Mouse (Mus musculus): ENCODE data around the gene Nell2.

DNA sequence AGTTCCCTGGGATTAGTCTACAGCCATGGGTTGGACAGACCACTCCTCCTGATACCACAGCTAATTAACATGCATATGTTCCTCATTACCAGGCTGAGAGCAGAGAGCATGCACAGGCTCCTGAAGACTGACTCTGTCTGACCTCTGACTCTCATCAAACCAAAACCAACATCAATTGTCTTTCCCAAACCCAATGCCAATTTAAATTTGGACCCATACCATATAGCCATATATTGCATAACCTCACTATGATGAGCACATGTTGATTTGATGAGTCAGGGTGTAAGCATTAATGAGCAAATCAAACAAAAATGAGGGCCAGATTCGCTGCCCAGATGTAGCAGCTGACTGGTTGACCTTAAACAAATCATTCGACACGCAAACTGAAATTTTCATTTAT lies 51.9 kb downstream of the Nell2 start:
- no peak for TF ChIP-seq CTCF (conservative IDR thresholded peaks at IDR 0.05 in 1 of 2, IDR thresholded peaks at IDR 0.05 in 1 of 2; ENCODE audit: low read depth in 2 of 2, low read length in 2 of 2)
- no peak for TF ChIP-seq ELF1 (IDR thresholded peaks at IDR 0.05; ENCODE audit: low read depth, low read length)
- TF ChIP-seq ETS1 (conservative IDR thresholded peaks at IDR 0.05; ENCODE audit: low read depth, low read length), result no peak
- TF ChIP-seq POLR2A (IDR thresholded peaks at IDR 0.05; ENCODE audit: low read depth, low read length), result no peak
- no peak for TF ChIP-seq TBP (conservative IDR thresholded peaks at IDR 0.05; ENCODE audit: low read depth, low read length)
- no peak for TF ChIP-seq ZNF384 (IDR thresholded peaks at IDR 0.05; ENCODE audit: low read depth, low read length)
- TF ChIP-seq MAX (IDR thresholded peaks at IDR 0.05; ENCODE audit: low read length), result no peak
- no peak for TF ChIP-seq TCF12 (IDR thresholded peaks at IDR 0.05; ENCODE audit: low read depth, low read length)
- no peak for TF ChIP-seq JUND (conservative IDR thresholded peaks at IDR 0.05; ENCODE audit: low read depth, low read length)
- TF ChIP-seq MAZ (IDR thresholded peaks at IDR 0.05; ENCODE audit: low read depth, low read length), result no peak
- TF ChIP-seq MAFK (IDR thresholded peaks at IDR 0.05; ENCODE audit: insufficient replicate concordance, low read length), result no peak
- no peak for TF ChIP-seq GABPA (IDR thresholded peaks at IDR 0.05; ENCODE audit: insufficient replicate concordance, low read depth, low read length)

All from CH12.LX (cell line).